Mouse (Mus musculus): ENCODE data around the gene Kng1. TPM values are rescaled to one million over a fixed set of nuclear protein-coding genes. Genes with fewer than 3 reads are reported as not detected.
A peak's percentile ranks its signal among the peaks of the same experiment; 100 is the strongest.
"Not testable (repeated sequence)": the region's sequence is repeated elsewhere in the genome, so short reads cannot be mapped to it uniquely, and the experiment has no call there.

The Kng1 gene
- total RNA-seq, 1 experiment: 0.49 TPM

GRCm38 (mm10) chr16:23026582-23026981 lies 31.1 kb upstream of the Kng1 start:
- TF ChIP-seq ZNF384 (IDR thresholded peaks at IDR 0.05; ENCODE audit: low read depth, low read length) (no peak), MAFK (IDR thresholded peaks at IDR 0.05; ENCODE audit: insufficient read depth, low read depth, low read length) (no peak), CHD2 (IDR thresholded peaks at IDR 0.05; ENCODE audit: low read depth, low read length) (no peak), HCFC1 (IDR thresholded peaks at IDR 0.05; ENCODE audit: borderline replicate concordance, insufficient read depth, low read length) (no peak), ZC3H11A (IDR thresholded peaks at IDR 0.05; ENCODE audit: borderline replicate concordance, low read depth, low read length) (no peak)
- Histone ChIP-seq H3K4me1 (ENCODE audit: control insufficient read depth in 2 of 2, insufficient read depth in 2 of 2, low read length in 2 of 2, poor library complexity in 1 of 2) (peaks cover 0 to 5% of the 10 kb centered on the region in 2 experiments; a peak in 1 of 4 replicates), H3K9ac (ENCODE audit: insufficient read depth, low read depth, low read length, poor library complexity, severe bottlenecking) (no peak overlapping the region), H3K36me3 (ENCODE audit: control insufficient read depth, insufficient read depth, low read length, poor library complexity, severe bottlenecking) (no peaks in the 10 kb centered on the region; the same call in 1 of the 2 replicates), H3K4me3 (ENCODE audit: insufficient read depth in 1 of 2, low read depth in 1 of 2, low read length in 2 of 2, poor library complexity in 1 of 2, severe bottlenecking in 1 of 2) (no peak overlapping the region), H3K27ac (ENCODE audit: insufficient read depth, low read depth, low read length, poor library complexity, severe bottlenecking) (no peak overlapping the region), H3K9me3 (ENCODE audit: control insufficient read depth, insufficient read depth, low read depth, low read length) (peaks cover 1% of the 10 kb centered on the region; the same call in 1 of the 2 replicates)
- DNase-seq (ENCODE audit: low read depth, low spot score): no peak
- in situ Hi-C loops (cut with MboI; ENCODE audit: low sequenced_read_pairs in 2 of 2, unreplicated experiment in 2 of 2): no loop called here

GRCm38 (mm10) chr16:23027341-23027740 lies 30.3 kb upstream of the Kng1 start:
- H3K36me3 ChIP-seq (ENCODE audit: control insufficient read depth, insufficient read depth, low read length, poor library complexity, severe bottlenecking); H3K4me1 ChIP-seq (ENCODE audit: control insufficient read depth in 2 of 2, insufficient read depth in 2 of 2, low read length in 2 of 2, poor library complexity in 1 of 2); H3K27ac ChIP-seq (ENCODE audit: insufficient read depth, low read depth, low read length, poor library complexity, severe bottlenecking); in situ Hi-C loops (cut with MboI; ENCODE audit: low sequenced_read_pairs in 2 of 2, unreplicated experiment in 2 of 2); H3K4me3 ChIP-seq (ENCODE audit: insufficient read depth in 1 of 2, low read depth in 1 of 2, low read length in 2 of 2, poor library complexity in 1 of 2, severe bottlenecking in 1 of 2); DNase-seq (ENCODE audit: low read depth, low spot score); H3K9ac ChIP-seq (ENCODE audit: insufficient read depth, low read depth, low read length, poor library complexity, severe bottlenecking); H3K9me3 ChIP-seq (ENCODE audit: control insufficient read depth, insufficient read depth, low read depth, low read length): not testable (repeated sequence)

GRCm38 (mm10) chr16:23028966-23029600 lies 28.6 kb upstream of the Kng1 start, which contains the start of gene Kng2:
Gene Kng2, minus strand, starts transcription at chr16:23029482.
- H3K9me3 ChIP-seq (ENCODE audit: control insufficient read depth, insufficient read depth, low read depth, low read length); H3K4me3 ChIP-seq (ENCODE audit: insufficient read depth in 1 of 2, low read depth in 1 of 2, low read length in 2 of 2, poor library complexity in 1 of 2, severe bottlenecking in 1 of 2); H3K9ac ChIP-seq (ENCODE audit: insufficient read depth, low read depth, low read length, poor library complexity, severe bottlenecking); H3K4me1 ChIP-seq (ENCODE audit: control insufficient read depth in 2 of 2, insufficient read depth in 2 of 2, low read length in 2 of 2, poor library complexity in 1 of 2); H3K27ac ChIP-seq (ENCODE audit: insufficient read depth, low read depth, low read length, poor library complexity, severe bottlenecking); DNase-seq (ENCODE audit: low read depth, low spot score); H3K36me3 ChIP-seq (ENCODE audit: control insufficient read depth, insufficient read depth, low read length, poor library complexity, severe bottlenecking); in situ Hi-C loops (cut with MboI; ENCODE audit: low sequenced_read_pairs in 2 of 2, unreplicated experiment in 2 of 2): not testable (repeated sequence)

GRCm38 (mm10) chr16:23030673-23031435 lies 26.8 kb upstream of the Kng1 start:
- peaks cover 4% of the 10 kb centered on the region; the same call in 1 of the 2 replicates for H3K9me3 ChIP-seq (ENCODE audit: control insufficient read depth, insufficient read depth, low read depth, low read length)
- H3K36me3 ChIP-seq (ENCODE audit: control insufficient read depth, insufficient read depth, low read length, poor library complexity, severe bottlenecking): no peaks in the 10 kb centered on the region; the same call in 1 of the 2 replicates
- DNase-seq (ENCODE audit: low read depth, low spot score): no peak
- H3K4me1 ChIP-seq (ENCODE audit: control insufficient read depth in 2 of 2, insufficient read depth in 2 of 2, low read length in 2 of 2, poor library complexity in 1 of 2): no peaks in the 10 kb centered on the region
- peak overlapping the region; percentile 53; the same call in 1 of the 2 replicates for H3K27ac ChIP-seq (ENCODE audit: insufficient read depth, low read depth, low read length, poor library complexity, severe bottlenecking)
- H3K4me3 ChIP-seq (ENCODE audit: insufficient read depth in 1 of 2, low read depth in 1 of 2, low read length in 2 of 2, poor library complexity in 1 of 2, severe bottlenecking in 1 of 2): no peak overlapping the region
- TF ChIP-seq HCFC1 (IDR thresholded peaks at IDR 0.05; ENCODE audit: borderline replicate concordance, insufficient read depth, low read length) (no peak), ZC3H11A (IDR thresholded peaks at IDR 0.05; ENCODE audit: borderline replicate concordance, low read depth, low read length) (no peak), CHD2 (IDR thresholded peaks at IDR 0.05; ENCODE audit: low read depth, low read length) (peak; percentile 34; the same call in 1 of the 2 replicates), ZNF384 (IDR thresholded peaks at IDR 0.05; ENCODE audit: low read depth, low read length) (no peak)
- in situ Hi-C loops (cut with MboI; ENCODE audit: low sequenced_read_pairs in 2 of 2, unreplicated experiment in 2 of 2): no loop called here
- H3K9ac ChIP-seq (ENCODE audit: insufficient read depth, low read depth, low read length, poor library complexity, severe bottlenecking): no peak overlapping the region

GRCm38 (mm10) chr16:23033673-23034072 lies 24.0 kb upstream of the Kng1 start:
- Histone ChIP-seq H3K9me3 (ENCODE audit: control insufficient read depth, insufficient read depth, low read depth, low read length) (peaks cover 4% of the 10 kb centered on the region; the same call in 1 of the 2 replicates), H3K9ac (ENCODE audit: insufficient read depth, low read depth, low read length, poor library complexity, severe bottlenecking) (no peak overlapping the region), H3K27ac (ENCODE audit: insufficient read depth, low read depth, low read length, poor library complexity, severe bottlenecking) (no peak overlapping the region), H3K4me3 (ENCODE audit: insufficient read depth in 1 of 2, low read depth in 1 of 2, low read length in 2 of 2, poor library complexity in 1 of 2, severe bottlenecking in 1 of 2) (no peak overlapping the region), H3K4me1 (ENCODE audit: control insufficient read depth in 2 of 2, insufficient read depth in 2 of 2, low read length in 2 of 2, poor library complexity in 1 of 2) (no peaks in the 10 kb centered on the region), H3K36me3 (ENCODE audit: control insufficient read depth, insufficient read depth, low read length, poor library complexity, severe bottlenecking) (no peaks in the 10 kb centered on the region; the same call in 1 of the 2 replicates)
- TF ChIP-seq CHD2 (IDR thresholded peaks at IDR 0.05; ENCODE audit: low read depth, low read length) (no peak), HCFC1 (IDR thresholded peaks at IDR 0.05; ENCODE audit: borderline replicate concordance, insufficient read depth, low read length) (no peak), MAFK (IDR thresholded peaks at IDR 0.05; ENCODE audit: insufficient read depth, low read depth, low read length) (no peak), ZC3H11A (IDR thresholded peaks at IDR 0.05; ENCODE audit: borderline replicate concordance, low read depth, low read length) (no peak), ZNF384 (IDR thresholded peaks at IDR 0.05; ENCODE audit: low read depth, low read length) (no peak)
- in situ Hi-C loops (cut with MboI; ENCODE audit: low sequenced_read_pairs in 2 of 2, unreplicated experiment in 2 of 2): no loop called here
- no peak for DNase-seq (ENCODE audit: low read depth, low spot score)

Measured in ES-E14 (cell line).